Mouse (Mus musculus) thymus, postnatal 25 days (tissue): ENCODE data around the gene Mucl3.

Experiments used
- DNase-seq: peaks from one replicate; pipeline ENCODE4 v3.0.0; 2022

Mucl3 gene

DNA sequence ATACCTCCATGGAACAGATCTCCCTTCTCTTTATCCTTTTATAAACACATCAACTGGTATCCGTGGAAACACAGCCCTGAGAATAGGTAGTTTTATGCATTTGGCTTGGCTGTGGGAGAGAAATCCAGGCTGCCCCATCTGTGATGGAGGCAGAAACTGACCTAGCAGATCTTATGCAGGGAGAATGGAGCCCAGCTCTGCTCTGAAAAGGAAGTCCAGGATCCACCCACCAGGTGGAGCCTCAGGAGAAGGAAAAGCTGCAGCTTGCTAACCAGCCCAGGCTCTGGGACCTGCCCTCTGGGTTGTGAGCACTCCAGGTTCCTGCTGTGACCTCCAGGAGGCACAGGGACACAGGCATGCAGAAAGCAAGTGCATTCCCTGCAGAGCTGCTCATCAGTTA, 9.5 kb downstream of the Mucl3 start:
- DNase-seq: peak; percentile 24

DNA sequence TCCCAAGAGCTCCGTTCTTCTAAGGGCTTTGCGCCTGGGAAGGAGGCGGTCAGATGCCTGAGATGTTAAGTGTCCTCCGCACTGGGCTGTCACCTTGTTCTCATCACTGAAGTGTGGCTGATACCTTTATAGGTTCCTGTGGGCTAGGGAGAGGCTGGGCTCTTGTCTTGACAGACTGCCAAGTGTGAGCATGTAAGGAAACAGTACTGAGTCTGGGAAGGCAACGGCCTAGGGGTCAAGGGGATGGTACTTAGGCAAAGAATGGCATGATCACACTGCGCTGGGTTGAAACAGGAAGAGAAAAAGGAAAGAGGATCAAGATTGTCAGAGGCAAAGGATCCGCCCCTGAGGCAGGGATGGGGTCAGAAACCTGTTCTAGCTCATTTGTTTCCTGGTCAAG, 17.0 kb downstream of the Mucl3 start, which contains the start of gene Gm9573:
TSS of gene Gm9573 (minus strand) at position 101 of the 400 bp plus-strand sequence.
- DNase-seq: no peak

DNA sequence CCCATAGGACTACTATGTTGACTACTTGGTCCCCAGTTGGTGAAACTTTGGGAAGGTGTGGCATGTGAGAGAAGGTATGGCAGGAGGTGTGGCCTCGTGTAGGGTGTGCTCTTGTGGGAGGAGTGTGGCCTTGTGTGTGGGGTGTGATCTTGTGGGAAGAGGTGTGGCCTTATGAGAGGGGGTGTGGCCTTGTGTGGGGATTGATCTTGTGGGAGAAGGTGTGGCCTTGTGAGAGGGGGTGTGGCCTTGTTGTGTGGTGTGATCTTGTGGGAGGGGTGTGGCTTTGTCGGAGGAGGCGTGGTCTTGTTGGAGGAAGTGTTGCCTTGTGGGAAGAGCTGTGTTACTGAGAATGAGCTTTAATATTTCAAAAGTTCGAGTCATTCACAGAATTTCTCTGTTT, 26.4 kb downstream of the Mucl3 start:
- DNase-seq: no peak

DNA sequence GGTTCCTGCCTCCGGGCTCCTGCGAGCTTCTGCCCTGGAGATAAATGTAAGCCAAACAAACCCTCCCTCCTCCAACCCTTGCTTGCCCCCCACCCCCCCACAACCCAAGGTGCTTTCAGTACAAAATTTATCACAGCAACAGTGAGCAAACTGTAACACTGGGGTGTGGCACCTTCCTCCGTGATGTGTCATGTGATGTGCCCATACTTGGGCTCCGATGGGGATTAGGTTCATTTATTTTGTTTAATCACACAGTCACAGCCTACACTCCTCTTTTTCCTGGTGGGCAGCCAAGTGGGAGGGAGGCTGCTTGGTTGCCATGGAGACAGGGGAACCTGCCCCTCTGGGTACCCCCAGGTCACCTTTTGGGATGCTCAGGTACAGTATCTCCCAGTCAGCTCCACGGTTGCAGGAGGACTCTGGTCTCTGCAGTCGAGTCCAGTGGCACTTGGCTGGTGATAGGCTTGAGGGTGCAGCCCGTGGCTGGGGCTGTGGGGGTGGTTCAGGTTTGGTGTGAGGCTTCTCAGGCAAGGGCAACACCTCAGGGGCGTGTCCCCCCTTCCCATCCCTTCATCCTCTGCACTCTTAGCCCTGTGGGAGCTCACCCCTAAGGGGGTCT, 41.6 kb downstream of the Mucl3 start:
- no peak for DNase-seq

DNA sequence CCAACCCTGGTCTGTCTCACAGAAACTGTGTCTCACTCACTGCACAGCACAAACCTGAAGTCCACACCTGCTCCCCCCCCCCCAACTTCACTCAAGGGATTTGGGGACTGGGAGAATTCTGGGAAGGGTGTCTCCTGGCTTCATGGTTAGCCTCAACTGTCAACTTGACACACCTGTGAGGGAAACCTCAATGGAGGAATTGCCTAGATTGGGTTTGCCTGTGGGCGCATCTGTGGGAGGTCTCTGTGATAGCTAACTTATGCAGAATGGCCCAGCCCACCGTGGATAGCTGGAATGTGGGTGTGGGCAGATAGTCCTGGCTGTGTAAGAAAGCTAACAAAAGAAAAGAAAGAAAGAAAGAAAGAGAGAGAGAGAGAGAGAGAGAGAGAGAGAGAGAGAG, 42.2 kb downstream of the Mucl3 start, which contains the start of gene Sfta2:
TSS of gene Sfta2 (plus strand) at position 301 of the 400 bp plus-strand sequence.
- no peak for DNase-seq

DNA sequence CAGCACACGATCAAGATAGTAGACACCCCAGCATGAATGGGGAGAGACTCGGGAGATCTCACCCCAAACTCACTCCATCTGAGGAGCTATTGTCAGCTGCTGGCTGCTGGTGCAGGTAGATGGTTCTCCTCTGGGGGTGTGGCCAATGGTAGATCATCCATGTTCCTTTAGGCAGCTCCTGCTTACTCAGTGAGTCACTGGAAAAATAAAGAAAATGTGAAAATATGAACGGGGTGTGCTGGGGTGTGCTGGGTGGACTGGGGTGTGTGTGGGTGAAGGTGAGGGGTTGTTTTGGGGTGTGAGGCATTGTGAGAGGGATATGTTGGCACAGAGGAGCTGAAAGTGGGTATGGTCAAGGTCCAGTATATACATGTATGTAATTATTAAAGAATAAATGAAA, 46.1 kb downstream of the Mucl3 start:
- no peak for DNase-seq

DNA sequence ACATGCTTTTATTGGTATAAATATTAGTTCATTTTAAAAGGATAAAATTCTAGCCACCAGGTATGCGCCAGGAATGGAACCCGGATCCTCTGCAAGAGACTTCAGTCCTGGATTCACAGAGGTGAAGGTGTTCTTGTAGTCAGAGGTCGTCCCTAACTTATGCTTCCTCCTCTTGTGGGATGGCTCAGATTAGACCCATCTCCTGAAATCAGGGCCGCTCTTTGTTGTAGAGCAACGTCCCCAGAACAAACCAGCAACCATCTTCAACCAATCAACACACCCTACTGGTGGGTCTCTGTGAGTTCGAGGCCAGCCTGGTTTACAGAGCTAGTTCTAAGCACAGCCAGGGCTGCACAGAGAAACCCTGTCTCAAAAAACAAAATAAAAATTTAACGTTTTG, 49.0 kb downstream of the Mucl3 start:
- DNase-seq: no peak

DNA sequence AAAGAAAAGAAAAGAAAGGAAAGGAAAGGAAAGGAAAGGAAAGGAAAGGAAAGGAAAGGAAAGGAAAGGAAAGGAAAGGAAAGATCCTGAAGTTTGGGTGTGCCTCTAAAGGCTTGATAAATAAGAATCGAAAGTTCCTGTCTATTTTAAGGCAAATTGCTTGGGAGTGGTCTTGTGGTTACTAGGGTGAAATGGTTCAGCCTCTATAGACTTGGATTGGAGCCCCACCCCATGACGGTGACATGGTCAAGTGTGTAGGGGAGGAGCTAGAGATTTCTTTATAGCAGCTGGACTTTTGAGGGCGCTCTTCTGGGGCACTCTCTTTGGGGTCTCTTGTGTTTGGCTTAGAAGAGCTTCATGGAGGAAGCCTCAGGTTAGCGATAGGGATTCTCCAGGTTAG, 49.7 kb downstream of the Mucl3 start:
- DNase-seq: no peak

DNA sequence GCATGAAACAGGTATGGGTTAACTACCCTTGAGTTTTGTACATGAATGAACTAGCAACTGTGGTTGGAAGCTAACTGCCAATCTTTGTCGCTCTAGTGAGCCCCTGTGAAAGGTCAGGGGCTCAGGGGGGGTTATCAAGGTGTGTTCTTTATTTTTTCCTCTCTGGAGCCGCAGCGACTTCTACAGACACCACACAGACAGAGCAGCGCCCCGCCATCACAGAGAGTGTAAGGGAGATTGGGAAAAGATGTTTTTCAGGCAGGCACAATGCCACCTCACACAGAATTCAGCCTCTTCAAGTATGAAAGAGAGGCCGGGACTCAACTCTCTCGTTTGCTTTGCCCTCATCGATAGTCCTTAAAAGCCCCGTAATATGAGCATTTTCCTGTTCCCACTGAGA, 51.4 kb downstream of the Mucl3 start:
- DNase-seq: no peak

DNA sequence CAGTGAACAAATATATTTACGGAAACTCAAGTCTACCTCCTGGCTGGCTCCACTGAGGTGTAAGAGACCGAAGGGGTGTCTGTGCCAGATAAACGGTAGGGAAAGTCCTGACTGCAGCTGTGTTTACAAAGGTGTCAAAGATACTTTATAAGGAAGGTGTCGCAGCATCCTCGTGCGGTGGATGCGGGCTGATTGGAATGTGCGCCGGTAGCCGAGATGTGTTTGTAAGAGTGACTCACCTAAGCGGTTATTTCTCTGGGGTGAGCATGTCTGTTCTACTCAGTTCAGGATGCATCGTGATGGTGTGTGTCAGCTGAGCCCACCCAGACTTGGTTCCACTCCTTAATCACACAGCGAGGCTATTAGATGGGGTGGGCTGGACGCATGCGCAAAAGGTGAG, 51.8 kb downstream of the Mucl3 start:
- no peak for DNase-seq

DNA sequence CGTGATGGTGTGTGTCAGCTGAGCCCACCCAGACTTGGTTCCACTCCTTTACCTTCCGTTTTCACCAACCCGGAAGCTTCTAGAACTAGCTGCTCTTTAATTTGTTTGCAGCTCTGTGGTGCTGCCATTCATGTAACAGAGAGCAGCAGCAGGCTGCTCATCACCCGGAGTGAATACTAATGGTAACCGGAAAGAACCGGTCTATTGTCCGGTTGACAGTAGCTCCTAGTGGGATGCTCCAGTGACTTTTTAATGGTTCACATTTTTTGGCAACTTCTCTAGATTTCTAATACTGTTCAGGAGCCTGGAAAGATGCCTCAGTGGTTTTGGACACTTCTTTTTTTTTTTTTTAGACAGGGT, 52.3 kb downstream of the Mucl3 start:
- DNase-seq: no peak

DNA sequence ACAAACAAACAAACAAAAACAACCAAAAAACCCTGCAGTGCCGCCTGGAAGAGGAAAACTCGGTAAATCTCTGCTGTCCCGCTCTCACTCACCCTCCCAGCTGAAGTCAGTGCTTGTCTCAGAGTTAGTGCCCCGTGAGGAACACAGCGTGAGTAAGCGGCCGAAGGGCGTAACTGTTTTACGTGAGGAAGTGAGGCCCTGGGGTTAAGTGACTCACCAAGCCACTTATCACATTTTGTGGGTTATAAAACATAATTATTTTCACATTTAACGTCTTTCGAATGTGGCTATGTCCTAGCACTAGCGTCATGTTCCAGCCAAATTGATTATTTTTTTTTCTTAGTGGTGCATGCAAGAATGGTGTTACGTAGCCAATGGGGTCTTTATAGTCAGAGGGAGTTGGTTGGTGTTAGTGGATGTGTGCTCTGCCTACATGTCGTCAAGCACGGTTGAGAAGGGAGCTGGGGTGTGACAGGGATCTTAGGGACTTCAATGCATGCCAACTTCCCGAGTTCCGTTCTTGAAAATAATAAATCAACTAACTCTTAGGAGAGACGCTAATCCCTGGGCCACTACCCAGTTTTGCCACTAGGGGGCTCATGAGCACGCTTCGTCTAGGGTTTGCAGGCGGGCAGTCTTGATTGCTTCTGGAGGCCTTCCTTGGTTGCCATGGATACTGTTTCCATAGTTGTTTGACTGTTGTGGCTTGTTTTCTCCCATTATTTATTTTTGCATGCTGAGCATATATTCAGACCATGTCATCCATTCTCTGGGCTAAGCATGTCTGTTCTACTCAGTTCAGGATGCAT, 52.9 kb downstream of the Mucl3 start:
- DNase-seq: peak; percentile 64

DNA sequence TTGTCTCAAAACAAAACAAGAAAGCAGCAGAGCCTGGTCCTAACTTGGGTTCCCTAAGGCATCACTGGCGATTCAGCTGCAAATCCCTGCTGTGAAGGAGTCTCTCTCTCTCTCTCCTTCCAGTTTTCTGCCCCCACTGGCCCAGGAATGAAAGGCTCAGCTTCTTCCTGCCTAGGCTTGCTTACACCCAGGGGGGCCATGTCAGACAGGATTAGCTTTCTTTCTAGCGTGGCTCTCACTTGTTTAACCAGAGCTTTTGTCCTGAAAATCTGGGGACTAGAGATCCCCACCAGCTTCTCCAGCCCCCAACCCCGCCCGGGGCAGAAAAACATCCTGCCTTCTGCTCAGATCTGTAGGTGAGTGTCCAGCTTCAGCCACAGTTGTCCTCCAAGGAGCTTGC, 55.1 kb downstream of the Mucl3 start:
- no peak for DNase-seq

DNA sequence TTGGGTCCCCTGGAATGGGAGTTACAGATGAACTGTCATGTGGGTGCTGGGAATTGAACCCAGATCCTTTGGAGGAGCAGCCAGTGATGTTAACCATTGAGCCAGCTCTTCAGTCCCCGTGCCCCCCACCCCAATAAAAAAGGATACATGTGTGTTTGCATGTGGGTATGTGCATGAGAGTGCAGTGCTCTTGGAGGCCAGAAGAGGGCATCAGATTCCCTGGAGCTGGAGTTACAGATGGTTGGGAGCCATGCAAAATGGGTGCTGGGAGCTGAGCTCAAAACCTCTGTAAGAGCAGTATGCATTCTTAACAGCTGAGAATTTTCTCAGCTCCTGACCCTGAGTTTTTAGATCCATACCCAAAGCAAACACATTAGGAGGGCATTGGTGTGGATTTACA, 56.2 kb downstream of the Mucl3 start:
- no peak for DNase-seq
